In the genomic region with DNA sequence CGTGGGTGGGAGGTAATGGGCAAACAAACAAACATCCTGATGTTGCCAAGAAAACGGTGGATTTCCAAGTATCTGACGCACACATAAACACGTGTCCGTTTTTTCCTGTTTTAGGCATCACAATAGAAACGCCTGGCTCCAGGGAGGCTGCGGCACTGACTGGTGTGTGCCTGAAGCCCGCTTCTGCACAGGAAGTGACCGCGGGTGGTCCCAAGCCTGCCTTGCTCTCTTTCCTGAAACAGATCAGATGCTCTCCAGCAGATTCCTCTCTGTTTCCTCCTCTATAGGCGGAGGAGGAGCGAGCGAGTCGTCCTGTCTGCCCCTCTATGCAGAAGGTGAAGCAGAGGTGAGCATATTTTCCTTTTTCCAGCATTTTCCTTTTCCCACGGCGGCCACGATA, we compare ENCODE assay signal across 9 mouse cellular contexts.
DNase-seq lines count a peak whose midpoint lies in the region; ATAC-seq and TF ChIP-seq lines count a peak whose summit lies in the region.
"Had no signal": no experiment of that assay in that cellular context is flagged by ENCODE, and none has a peak within 500 bp of the region (broad histone marks: within the 10 kb centered on the region; RNA-seq: fewer than 3 reads in every experiment).

No protein-coding gene starts in this region.

- H3K4me1 ChIP-seq in limb, embryonic 14.5 days (ENCODE audit: control insufficient read depth, insufficient read depth, low read length): peaks cover 13% of the 10 kb centered on the region
- H3K4me1 ChIP-seq in forebrain, embryonic 13.5 days: no peaks in the 10 kb centered on the region
- no peaks in the 10 kb centered on the region for H3K4me1 ChIP-seq in forebrain, embryonic 16.5 days (replicated peaks; ENCODE audit: control insufficient read depth, insufficient read depth, low read length)

- H3K9ac ChIP-seq in limb, embryonic 14.5 days (ENCODE audit: low read depth, low read length, severe bottlenecking): no peak overlapping the region
- no peak overlapping the region for H3K9ac ChIP-seq in forebrain, embryonic 13.5 days
- H3K9ac ChIP-seq in forebrain, embryonic 16.5 days (replicated peaks; ENCODE audit: low read depth, low read length): no peak overlapping the region

- peak overlapping the region; percentile 68 for H3K27ac ChIP-seq in limb, embryonic 14.5 days (replicated peaks; ENCODE audit: low read depth, low read length)
- H3K27ac ChIP-seq in forebrain, embryonic 13.5 days: no peak overlapping the region
- H3K27ac ChIP-seq in forebrain, embryonic 16.5 days (ENCODE audit: low read length): no peak overlapping the region
- H3K27ac ChIP-seq: macrophage had no signal

- no peak for TF ChIP-seq POLR2A in limb, embryonic 14.5 days (IDR thresholded peaks at IDR 0.05; ENCODE audit: borderline replicate concordance, extremely low read depth, insufficient read depth, insufficient read length)

- peak; percentile 39 for DNase-seq in thymus, postnatal 4 days
- no peak for DNase-seq in thymus, postnatal 25 days
- peak; percentile 52 for DNase-seq in heart, postnatal 25 days (ENCODE audit: low spot score)
- peak; percentile 28 for DNase-seq in limb, embryonic 14.5 days (ENCODE audit: low spot score)
- no peak for DNase-seq in spleen, adult 12 weeks (ENCODE audit: low spot score)
- DNase-seq in MN1 (ENCODE audit: low spot score): no peak

- ATAC-seq in limb, embryonic 14.5 days (ENCODE audit: low FRiP score, low read depth): no peak; the same call in 1 of the 2 replicates
- no peak for ATAC-seq in forebrain, embryonic 13.5 days
- ATAC-seq in forebrain, embryonic 16.5 days: no peak

- H3K36me3 ChIP-seq in limb, embryonic 14.5 days (ENCODE audit: control insufficient read depth, insufficient read depth, low read length): no peaks in the 10 kb centered on the region
- H3K36me3 ChIP-seq in forebrain, embryonic 13.5 days (ENCODE audit: poor library complexity, severe bottlenecking): no peaks in the 10 kb centered on the region
- no peaks in the 10 kb centered on the region for H3K36me3 ChIP-seq in forebrain, embryonic 16.5 days (ENCODE audit: control insufficient read depth, insufficient read depth)

- no peaks in the 10 kb centered on the region for H3K9me3 ChIP-seq in limb, embryonic 14.5 days (ENCODE audit: control insufficient read depth, low read length)
- H3K9me3 ChIP-seq in forebrain, embryonic 13.5 days (replicated peaks): no peaks in the 10 kb centered on the region
- H3K9me3 ChIP-seq in forebrain, embryonic 16.5 days (ENCODE audit: control insufficient read depth, low read length): no peaks in the 10 kb centered on the region

- H3K4me2 ChIP-seq in limb, embryonic 14.5 days (replicated peaks; ENCODE audit: low read depth, low read length, severe bottlenecking): peak overlapping the region; percentile 29; the same call in 1 of the 2 replicates
- H3K4me2 ChIP-seq in forebrain, embryonic 13.5 days: no peak overlapping the region
- no peak overlapping the region for H3K4me2 ChIP-seq in forebrain, embryonic 16.5 days (ENCODE audit: low read length)

- no peak overlapping the region for H3K4me3 ChIP-seq in limb, embryonic 14.5 days (replicated peaks; ENCODE audit: low read length)
- H3K4me3 ChIP-seq in forebrain, embryonic 13.5 days: no peak overlapping the region
- no peak overlapping the region for H3K4me3 ChIP-seq in forebrain, embryonic 16.5 days (replicated peaks; ENCODE audit: low read length)

- no peaks in the 10 kb centered on the region for H3K27me3 ChIP-seq in limb, embryonic 14.5 days (ENCODE audit: control insufficient read depth, insufficient read depth, low read length)
- H3K27me3 ChIP-seq in forebrain, embryonic 13.5 days: no peaks in the 10 kb centered on the region
- H3K27me3 ChIP-seq in forebrain, embryonic 16.5 days (replicated peaks; ENCODE audit: control insufficient read depth, insufficient read depth, low read length): no peaks in the 10 kb centered on the region

- intact Hi-C loops in heart, postnatal 25 days (cut with DNase I): loop anchor here (5.0 kb wide), 1 partner anchor 127 kb away; no protein-coding TSS in a partner anchor

- WGBS in limb, embryonic 14.5 days: 46% methylated on average over 17 of the region's 17 CpGs
- WGBS in forebrain, embryonic 13.5 days: 64% methylated on average over 17 of the region's 17 CpGs
- WGBS in forebrain, embryonic 16.5 days: 60% methylated on average over 17 of the region's 17 CpGs

Comparison
In these comparisons a context has a peak if more than half of its experiments do, and no peak if none do; other contexts are left out.
1. DNase-seq: peak in thymus, postnatal 4 days (single experiment), heart, postnatal 25 days (single experiment) and limb, embryonic 14.5 days (single experiment); none in thymus, postnatal 25 days (single experiment), spleen, adult 12 weeks (single experiment) and MN1 (single experiment).